Mouse (Mus musculus): ENCODE measurements around the gene Gm20792. TPM values are rescaled to one million over a fixed set of nuclear protein-coding genes. Genes with fewer than 3 reads are reported as not detected.
"Not testable (repeated sequence)": the region's sequence is repeated elsewhere in the genome, so short reads cannot be mapped to it uniquely, and the experiment has no call there.

Gm20792 gene
- polyA plus RNA-seq (2015; fragmentation: Nextera tagmentation; extraction: Ambion mirVana): not detected in 2 replicates

- not testable (repeated sequence) for H3K4me1 ChIP-seq (ENCODE audit: insufficient read depth, low read length); H3K4me2 ChIP-seq (replicated peaks; ENCODE audit: low read depth, low read length); H3K4me3 ChIP-seq (ENCODE audit: low read length); H3K9ac ChIP-seq (replicated peaks; ENCODE audit: low read length); H3K9me3 ChIP-seq (ENCODE audit: low read length); H3K36me3 ChIP-seq (ENCODE audit: insufficient read depth, low read length); H3K27ac ChIP-seq (ENCODE audit: low read length); H3K27me3 ChIP-seq (ENCODE audit: insufficient read depth, low read length); ATAC-seq (ENCODE audit: low FRiP score, low TSS enrichment)
- WGBS: no CpG with 5 or more reads among the region's 8 CpGs
Measured at GRCm38 (mm10) chrY:48311555-48311954, at the start of gene Gm20792. TSS of gene Gm20792 (plus strand) at chrY:48311855.
